Comparison of ENCODE assay signal across 35 mouse cellular contexts in genomic region chr3:150205902-150206301, GRCm38 (mm10).
"Had no signal": no experiment of that assay in that cellular context is flagged by ENCODE, and none has a peak within 500 bp of the region (broad histone marks: within the 10 kb centered on the region; RNA-seq: fewer than 3 reads in every experiment).

No protein-coding gene starts in this region.

- H3K4me2 ChIP-seq: heart, embryonic 11.5 days; heart, embryonic 12.5 days; heart, embryonic 13.5 days; heart, embryonic 15.5 days; hindbrain, embryonic 12.5 days; hindbrain, embryonic 13.5 days; hindbrain, embryonic 14.5 days; hindbrain, embryonic 15.5 days; intestine, embryonic 15.5 days; kidney, embryonic 15.5 days had no signal

- ATAC-seq: hindbrain, embryonic 16.5 days; hindbrain, postnatal 0 days; inflammation-experienced regulatory T-cells, adult 6 months; intestine, embryonic 15.5 days; intestine, embryonic 16.5 days; intestine, postnatal 0 days had no signal

- H3K4me1 ChIP-seq: heart, embryonic 10.5 days; heart, embryonic 12.5 days; heart, embryonic 13.5 days; heart, embryonic 15.5 days; hindbrain, embryonic 10.5 days; hindbrain, embryonic 12.5 days; hindbrain, embryonic 13.5 days; hindbrain, embryonic 15.5 days; intestine, embryonic 15.5 days; kidney, embryonic 15.5 days had no signal

- H3K9ac ChIP-seq: heart, embryonic 12.5 days; heart, embryonic 13.5 days; heart, embryonic 15.5 days; hindbrain, embryonic 12.5 days; hindbrain, embryonic 13.5 days; hindbrain, embryonic 14.5 days; hindbrain, embryonic 15.5 days; intestine, embryonic 15.5 days; kidney, embryonic 15.5 days had no signal

- H3K9me3 ChIP-seq: heart, embryonic 10.5 days; heart, embryonic 12.5 days; heart, embryonic 13.5 days; heart, embryonic 15.5 days; hindbrain, embryonic 10.5 days; hindbrain, embryonic 12.5 days; hindbrain, embryonic 13.5 days; hindbrain, embryonic 15.5 days; intestine, embryonic 15.5 days; kidney, embryonic 15.5 days had no signal

- DNase-seq: heart, postnatal 10 days; heart, postnatal 14 days; heart, postnatal 36 days; heart, postnatal 4 days; kidney, adult 11 months; kidney, adult 18-20 months; kidney, adult 2 months; kidney, adult 8-10 months; kidney, adult 9 months; kidney, postnatal 10 days; kidney, postnatal 14 days; kidney, postnatal 25 days; kidney, postnatal 36 days; kidney, postnatal 4 days; layer of hippocampus, adult 9-11 months; layer of hippocampus, postnatal 36 days had no signal

- H3K36me3 ChIP-seq: heart, embryonic 10.5 days; heart, embryonic 12.5 days; heart, embryonic 13.5 days; heart, embryonic 15.5 days; hindbrain, embryonic 10.5 days; hindbrain, embryonic 12.5 days; hindbrain, embryonic 13.5 days; hindbrain, embryonic 15.5 days; intestine, embryonic 15.5 days; kidney, embryonic 15.5 days had no signal

- H3K4me3 ChIP-seq: heart, embryonic 10.5 days; heart, embryonic 12.5 days; heart, embryonic 13.5 days; heart, embryonic 15.5 days; hindbrain, embryonic 10.5 days; hindbrain, embryonic 12.5 days; hindbrain, embryonic 13.5 days; hindbrain, embryonic 15.5 days; intestine, embryonic 15.5 days; kidney, embryonic 15.5 days; layer of hippocampus, adult 2 months had no signal

- H3K27me3 ChIP-seq: heart, embryonic 12.5 days; heart, embryonic 13.5 days; heart, embryonic 15.5 days; hindbrain, embryonic 12.5 days; hindbrain, embryonic 13.5 days; hindbrain, embryonic 15.5 days; intestine, embryonic 15.5 days; kidney, embryonic 15.5 days had no signal

- H3K27ac ChIP-seq: heart, embryonic 10.5 days; heart, embryonic 13.5 days; heart, embryonic 15.5 days; hindbrain, embryonic 10.5 days; hindbrain, embryonic 12.5 days; hindbrain, embryonic 13.5 days; hindbrain, embryonic 14.5 days; hindbrain, embryonic 15.5 days; hindbrain, postnatal 0 days; intestine, embryonic 15.5 days; kidney, embryonic 15.5 days; kidney, postnatal 0 days; layer of hippocampus, adult 2 months had no signal
